Mouse (Mus musculus) brain, embryonic 14.5 days (tissue): ENCODE results near the gene Kif28.

Experiments
- CTCF ChIP-seq: fragments of 200-500 bp; IDR thresholded peaks from 2 replicates; pipeline ENCODE4 v1.5.1; 2012; ENCODE audit warnings: inconsistent platforms, mild to moderate bottlenecking, moderate library complexity, borderline replicate concordance; ENCODE audit not compliant: insufficient read depth, insufficient read length; ENCODE audit errors: extremely low read depth
- POLR2A ChIP-seq: fragments of 200-500 bp; IDR thresholded peaks from 2 replicates; pipeline ENCODE4 v1.6.1; 2012; ENCODE audit warnings: mild to moderate bottlenecking, inconsistent platforms, borderline replicate concordance; ENCODE audit not compliant: poor library complexity, insufficient read depth, insufficient read length, severe bottlenecking; ENCODE audit errors: extremely low read depth

- TF ChIP-seq CTCF = no peak
- no peak for TF ChIP-seq POLR2A
Measured at GRCm38 (mm10) chr1:179728661-179729060, 16.4 kb downstream of the Kif28 start.
